Mouse (Mus musculus): ENCODE data around the gene Pop4. TPM values are rescaled to one million over a fixed set of nuclear protein-coding genes. Genes with fewer than 3 reads are reported as not detected.

The Pop4 gene
- 41.9 and 45.6 TPM in 2 replicates for total RNA-seq (2023)

DNA sequence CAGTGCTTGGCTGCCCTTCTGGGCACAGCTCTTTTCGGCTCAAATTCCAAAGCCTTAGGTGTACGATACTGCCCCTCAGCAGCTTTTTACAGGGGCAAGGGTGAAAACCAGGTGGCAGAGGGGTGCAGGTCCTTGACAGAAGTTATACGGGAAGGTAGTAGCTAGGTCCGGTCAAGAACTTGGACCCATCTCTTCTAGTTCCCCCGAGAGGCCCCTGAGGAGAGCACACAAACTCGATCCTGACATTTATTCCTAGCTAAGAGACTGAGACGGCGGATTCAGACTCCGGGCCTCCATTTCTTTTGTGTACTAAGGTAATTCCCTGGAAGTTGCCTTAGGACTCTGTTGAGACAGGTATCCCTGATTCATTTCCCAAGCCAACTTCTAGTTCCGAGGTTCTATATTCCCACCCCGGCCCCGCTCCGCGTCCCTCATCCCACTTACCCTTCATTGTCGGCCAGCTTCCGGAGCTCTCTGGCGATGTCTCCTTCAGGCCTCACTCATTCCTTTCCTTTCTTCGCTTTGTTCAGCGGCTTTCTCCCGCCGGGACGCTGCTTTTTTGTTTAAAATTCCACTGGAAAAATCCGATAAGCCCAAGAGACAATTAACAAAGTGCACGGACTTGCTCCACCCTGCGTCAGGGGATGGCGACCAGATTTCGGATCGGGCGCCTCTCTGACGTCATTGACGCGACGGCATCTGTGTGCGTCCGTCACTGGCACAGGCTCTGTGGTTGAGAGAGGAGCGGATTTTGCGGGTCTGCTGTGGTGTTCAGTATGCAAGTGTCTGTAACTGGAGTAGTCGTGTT lies at the start of gene Pop4:
Gene Pop4 (minus strand): TSS at position 721 of the 808 bp plus-strand sequence.

DNA sequence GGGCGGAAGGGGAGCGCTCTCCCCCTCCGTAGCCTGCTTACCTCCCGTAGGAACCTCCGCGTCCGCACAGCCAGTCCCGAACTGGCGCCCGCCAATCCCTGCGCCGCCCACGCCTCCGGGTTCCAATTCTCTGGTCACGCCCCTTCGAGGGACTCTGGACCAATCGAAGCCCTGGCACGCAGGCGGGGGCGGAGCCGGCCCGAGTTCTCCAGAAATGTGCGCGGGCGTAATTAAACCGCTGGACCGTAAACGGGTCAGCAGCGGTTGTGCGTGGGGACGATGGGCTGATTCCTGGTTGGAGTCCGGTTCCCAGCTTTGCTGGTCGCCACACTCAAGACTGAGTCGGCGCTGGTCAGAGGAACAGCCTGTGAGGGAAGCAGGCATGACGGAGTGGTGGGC lies 43.3 kb downstream of the Pop4 start, which contains the start of gene Plekhf1:
Gene Plekhf1 (minus strand): TSS at position 117 of the 399 bp plus-strand sequence.

Other genes starting within 250 kb of the Pop4 start
- 12.4 and 15.4 TPM in 2 replicates for gene Uri1, start 247.9 kb downstream of the Pop4 start, total RNA-seq (2023)
- 13.6 and 13.9 TPM in 2 replicates for gene Ccne1, start 163.9 kb downstream of the Pop4 start, total RNA-seq (2023)
- gene 1600014C10Rik, start 88.2 kb downstream of the Pop4 start, total RNA-seq (2023) = 48.0 and 51.8 TPM in 2 replicates
- gene Plekhf1, start 43.4 kb downstream of the Pop4 start, total RNA-seq (2023) = 0.41 and 0.44 TPM in 2 replicates